Mouse (Mus musculus) embryonic fibroblast, embryonic 13.5 days (primary cell): Measurements from ENCODE around the gene Znrd1as. TPM values are rescaled to one million over a fixed set of nuclear protein-coding genes. Genes with fewer than 3 reads are reported as not detected.

Source experiments
- H3K27ac ChIP-seq: 2 replicates; pipeline ENCODE4 v1.5.1; 2012; ENCODE audit warnings: low read length, control low read depth, inconsistent platforms; ENCODE audit not compliant: insufficient read depth
- H3K4me1 ChIP-seq: 2 replicates; pipeline ENCODE4 v1.6.1; 2011; ENCODE audit warnings: low read length; ENCODE audit not compliant: control insufficient read depth, insufficient read depth
- H3K4me3 ChIP-seq: 2 replicates; pipeline ENCODE4 v1.5.1; 2011; ENCODE audit warnings: mild to moderate bottlenecking, control low read depth, low read length; ENCODE audit not compliant: insufficient read depth
- CTCF ChIP-seq: IDR thresholded peaks from 2 replicates; pipeline ENCODE4 v1.5.1; 2011; ENCODE audit warnings: mild to moderate bottlenecking, control low read depth, low read length, moderate library complexity, borderline replicate concordance; ENCODE audit not compliant: insufficient read depth
- POLR2A ChIP-seq: IDR thresholded peaks from 2 replicates; pipeline ENCODE4 v1.6.1; 2011; ENCODE audit warnings: low read depth, mild to moderate bottlenecking, control low read depth, low read length, moderate library complexity
- polyA plus RNA-seq: library from polyadenylated mRNA; stranded (reverse); fragments of >200 nt; gene quantifications from 2 replicates; pipeline ENCODE4 v1.2.4, GENCODE M21; 2011; ENCODE audit warnings: low read depth; ENCODE audit not compliant: missing spikeins, insufficient read length

Gene Znrd1as
- polyA plus RNA-seq, 1 experiment, result 11.6 TPM

- no peak overlapping the region for H3K4me3 ChIP-seq
- peaks cover 3% of the 10 kb centered on the region; the same call in 1 of the 2 replicates for H3K4me1 ChIP-seq
- H3K27ac ChIP-seq, result no peak overlapping the region
- TF ChIP-seq POLR2A (no peak), CTCF (no peak)
Observed at GRCm38 (mm10) chr17:36994528-36994927, 36.1 kb downstream of the Znrd1as start.

DNA sequence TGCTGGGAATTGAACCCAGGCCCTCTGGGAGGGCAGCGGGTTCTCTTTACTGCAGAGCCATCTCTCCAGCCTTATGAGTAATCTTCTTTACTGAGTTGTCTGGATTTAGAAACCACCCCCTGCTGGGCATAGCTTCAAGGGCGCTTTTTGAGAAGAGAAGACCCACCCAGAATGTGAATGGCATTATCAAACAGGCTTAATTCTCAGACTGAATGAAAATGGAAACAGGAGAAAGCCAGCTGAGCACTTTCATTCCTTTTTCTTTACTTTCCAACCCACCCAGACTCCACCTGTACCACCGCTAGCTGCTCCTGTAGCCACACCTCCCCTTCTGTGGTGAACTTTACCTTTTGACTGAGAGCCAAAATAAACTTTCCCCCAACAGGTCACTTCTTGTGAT, 37.1 kb downstream of the Znrd1as start:
- Histone ChIP-seq H3K4me3 (no peak overlapping the region), H3K4me1 (peaks cover 3% of the 10 kb centered on the region; the same call in 1 of the 2 replicates), H3K27ac (no peak overlapping the region)
- TF ChIP-seq CTCF, result no peak

GRCm38 (mm10) chr17:36997033-36997735, 38.8 kb downstream of the Znrd1as start:
- TF ChIP-seq POLR2A, result no peak
- TF ChIP-seq CTCF, result peak; percentile 79; the same call in 1 of the 2 replicates
- Histone ChIP-seq H3K4me3 (no peak overlapping the region), H3K27ac (no peak overlapping the region), H3K4me1 (peaks cover 3% of the 10 kb centered on the region; the same call in 1 of the 2 replicates)

- no peak overlapping the region for H3K4me3 ChIP-seq
- peaks cover 3% of the 10 kb centered on the region; the same call in 1 of the 2 replicates for H3K4me1 ChIP-seq
- H3K27ac ChIP-seq, result no peak overlapping the region
- TF ChIP-seq CTCF (no peak), POLR2A (no peak)
Observed at GRCm38 (mm10) chr17:36998477-36998876, 40.1 kb downstream of the Znrd1as start.

DNA sequence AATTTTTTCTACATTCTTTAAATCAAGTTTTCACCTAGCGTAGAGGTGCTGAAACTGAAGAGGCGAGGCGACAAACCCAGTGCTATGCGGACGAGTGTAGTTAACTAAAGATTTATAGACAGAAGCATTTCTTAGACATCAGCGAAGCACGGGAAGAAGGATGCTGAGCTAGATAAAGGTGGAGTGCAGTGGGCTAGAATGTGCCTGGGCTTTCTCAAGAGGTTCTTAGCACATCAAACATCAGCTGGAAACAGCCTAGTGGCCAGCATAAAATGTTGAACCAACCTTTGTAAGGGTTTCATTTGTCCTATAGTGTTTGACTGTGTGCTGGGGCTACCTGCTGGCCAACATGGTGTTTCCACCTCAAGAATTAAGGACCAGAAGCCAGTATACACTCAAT, 42.5 kb downstream of the Znrd1as start, which contains the start of gene Zfp57:
TSS of gene Zfp57 (plus strand) at position 301 of the 400 bp plus-strand sequence.
- no peak within 1 kb of the TSS for H3K4me3 ChIP-seq
- peaks cover 5% of the 10 kb centered on the region; the same call in 1 of the 2 replicates for H3K4me1 ChIP-seq
- 0 out of 2 replicates have a peak within 1 kb of the TSS, but pooled peaks have one; percentile 10 for H3K27ac ChIP-seq
- TF ChIP-seq CTCF (no peak), POLR2A (no peak)

GRCm38 (mm10) chr17:37002364-37003330, 44.3 kb downstream of the Znrd1as start:
- Histone ChIP-seq H3K27ac (peak overlapping the region; percentile 56), H3K4me3 (peak overlapping the region; percentile 66), H3K4me1 (peaks cover 2% of the 10 kb centered on the region; the same call in 1 of the 2 replicates)
- TF ChIP-seq CTCF (no peak), POLR2A (peak; percentile 81)

GRCm38 (mm10) chr17:37003366-37003765, 45.0 kb downstream of the Znrd1as start:
- no peak for TF ChIP-seq POLR2A
- TF ChIP-seq CTCF, result no peak
- Histone ChIP-seq H3K27ac (no peak overlapping the region), H3K4me3 (peak overlapping the region; percentile 66), H3K4me1 (peaks cover 2% of the 10 kb centered on the region; the same call in 1 of the 2 replicates)

DNA sequence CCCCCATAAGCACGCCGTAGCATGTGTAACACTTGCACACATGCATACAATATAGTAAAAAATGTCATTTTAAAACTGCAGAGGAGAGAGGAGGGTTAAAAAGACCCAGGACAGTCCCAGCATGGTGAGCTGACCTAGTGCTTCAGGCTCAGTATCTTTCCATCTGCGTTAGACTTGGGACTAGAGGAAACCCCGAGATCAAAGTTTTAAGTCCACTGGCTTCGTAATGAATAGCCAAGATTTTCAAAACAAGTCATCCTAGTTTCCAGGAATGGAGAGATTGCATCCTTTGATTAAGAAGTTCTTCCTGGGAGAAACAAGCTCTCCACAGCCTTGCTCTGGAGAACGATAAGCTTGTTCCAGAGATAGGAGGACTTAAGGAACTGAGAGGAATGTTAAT, 49.8 kb downstream of the Znrd1as start:
- H3K4me1 ChIP-seq, result peaks cover 2% of the 10 kb centered on the region; the same call in 1 of the 2 replicates
- no peak overlapping the region for H3K4me3 ChIP-seq
- no peak overlapping the region for H3K27ac ChIP-seq
- TF ChIP-seq CTCF (no peak), POLR2A (no peak)

GRCm38 (mm10) chr17:37009460-37010042, 51.2 kb downstream of the Znrd1as start:
- Histone ChIP-seq H3K4me3 (no peak overlapping the region), H3K4me1 (no peaks in the 10 kb centered on the region), H3K27ac (no peak overlapping the region)
- TF ChIP-seq POLR2A (no peak), CTCF (no peak)

DNA sequence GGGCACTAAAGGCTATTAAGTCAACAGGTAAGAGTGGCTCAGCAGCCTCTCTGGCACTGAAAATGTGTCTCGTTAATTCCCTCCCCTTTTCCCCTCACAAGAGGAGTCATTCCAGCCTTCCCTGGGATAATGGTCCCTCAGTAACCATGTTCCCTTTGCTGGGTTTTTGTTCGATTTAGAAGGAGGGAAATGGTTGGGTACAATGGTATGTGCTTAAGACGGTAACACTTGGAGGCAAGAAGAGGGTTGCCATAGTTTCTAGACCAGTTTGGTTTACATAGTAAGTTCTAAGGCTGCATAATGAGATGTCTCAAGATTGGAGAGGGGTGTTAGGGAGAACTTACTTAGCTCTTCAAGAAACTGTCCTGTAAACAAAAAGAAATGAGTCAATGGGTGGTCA, 53.3 kb downstream of the Znrd1as start:
- Histone ChIP-seq H3K27ac (no peak overlapping the region), H3K4me3 (no peak overlapping the region), H3K4me1 (no peaks in the 10 kb centered on the region)
- TF ChIP-seq CTCF (no peak), POLR2A (no peak)
